Mouse (Mus musculus): ENCODE results near the gene Hsf2bp. TPM values are rescaled to one million over a fixed set of nuclear protein-coding genes. Genes with fewer than 3 reads are reported as not detected.

Hsf2bp gene
- polyA plus RNA-seq, 1 experiment from 2014 or later, result 0.33 TPM

- Histone ChIP-seq H3K9me3 (replicated peaks; ENCODE audit: control insufficient read depth, low read length) (no peaks in the 10 kb centered on the region), H3K27ac (ENCODE audit: low read depth, low read length) (no peak overlapping the region), H3K27me3 (replicated peaks; ENCODE audit: control insufficient read depth, insufficient read depth, low read length) (no peaks in the 10 kb centered on the region), H3K4me2 (ENCODE audit: low read length) (no peak overlapping the region), H3K4me1 (ENCODE audit: control insufficient read depth, insufficient read depth, low read length) (0 out of 2 replicates have a peak, but pooled peaks cover 3% of the 10 kb centered on the region), H3K9ac (ENCODE audit: low read length) (no peak overlapping the region), H3K4me3 (ENCODE audit: low read depth, low read length) (no peak overlapping the region), H3K36me3 (ENCODE audit: control insufficient read depth, insufficient read depth, low read length) (no peaks in the 10 kb centered on the region)
- DNase-seq (ENCODE audit: low spot score), result no peak
- 29% methylated on average over 7 of the region's 7 CpGs for WGBS
- no peak for ATAC-seq
Measured at GRCm38 (mm10) chr17:31931499-31931898, 104.7 kb downstream of the Hsf2bp start.

- Histone ChIP-seq H3K9me3 (replicated peaks; ENCODE audit: control insufficient read depth, low read length) (no peaks in the 10 kb centered on the region), H3K36me3 (ENCODE audit: control insufficient read depth, insufficient read depth, low read length) (no peaks in the 10 kb centered on the region), H3K4me1 (ENCODE audit: control insufficient read depth, insufficient read depth, low read length) (0 out of 2 replicates have a peak, but pooled peaks cover 3% of the 10 kb centered on the region), H3K4me2 (ENCODE audit: low read length) (no peak overlapping the region), H3K27ac (ENCODE audit: low read depth, low read length) (no peak overlapping the region), H3K27me3 (replicated peaks; ENCODE audit: control insufficient read depth, insufficient read depth, low read length) (no peaks in the 10 kb centered on the region), H3K4me3 (ENCODE audit: low read depth, low read length) (no peak overlapping the region), H3K9ac (ENCODE audit: low read length) (no peak overlapping the region)
- WGBS, result 53% methylated on average over 13 of the region's 13 CpGs
- DNase-seq (ENCODE audit: low spot score) (no peak), ATAC-seq (no peak)
Measured at GRCm38 (mm10) chr17:31929844-31930715, 106.1 kb downstream of the Hsf2bp start.

- 92% methylated on average over 6 of the region's 6 CpGs for WGBS
- H3K4me2 ChIP-seq (ENCODE audit: low read length), result no peak overlapping the region
- H3K4me3 ChIP-seq (ENCODE audit: low read depth, low read length), result no peak overlapping the region
- H3K27ac ChIP-seq (ENCODE audit: low read depth, low read length), result 0 out of 2 replicates have a peak overlapping the region, but pooled peaks have one; percentile 27
- no peaks in the 10 kb centered on the region for H3K9me3 ChIP-seq (replicated peaks; ENCODE audit: control insufficient read depth, low read length)
- no peaks in the 10 kb centered on the region for H3K36me3 ChIP-seq (ENCODE audit: control insufficient read depth, insufficient read depth, low read length)
- no peaks in the 10 kb centered on the region for H3K27me3 ChIP-seq (replicated peaks; ENCODE audit: control insufficient read depth, insufficient read depth, low read length)
- DNase-seq (ENCODE audit: low spot score), result no peak
- no peak for ATAC-seq
- H3K4me1 ChIP-seq (ENCODE audit: control insufficient read depth, insufficient read depth, low read length), result 0 out of 2 replicates have a peak, but pooled peaks cover 3% of the 10 kb centered on the region
- no peak overlapping the region for H3K9ac ChIP-seq (ENCODE audit: low read length)
Measured at GRCm38 (mm10) chr17:31929032-31929431, 107.1 kb downstream of the Hsf2bp start.

GRCm38 (mm10) chr17:31927895-31928626 is 108.1 kb downstream of the Hsf2bp start:
- Histone ChIP-seq H3K27me3 (replicated peaks; ENCODE audit: control insufficient read depth, insufficient read depth, low read length) (no peaks in the 10 kb centered on the region), H3K27ac (ENCODE audit: low read depth, low read length) (0 out of 2 replicates have a peak overlapping the region, but pooled peaks have one; percentile 27), H3K4me3 (ENCODE audit: low read depth, low read length) (no peak overlapping the region), H3K9ac (ENCODE audit: low read length) (no peak overlapping the region), H3K4me2 (ENCODE audit: low read length) (no peak overlapping the region), H3K9me3 (replicated peaks; ENCODE audit: control insufficient read depth, low read length) (no peaks in the 10 kb centered on the region), H3K36me3 (ENCODE audit: control insufficient read depth, insufficient read depth, low read length) (no peaks in the 10 kb centered on the region), H3K4me1 (ENCODE audit: control insufficient read depth, insufficient read depth, low read length) (0 out of 2 replicates have a peak, but pooled peaks cover 3% of the 10 kb centered on the region)
- ATAC-seq, result peak; percentile 74; the same call in 1 of the 2 replicates
- peak; percentile 59 for DNase-seq (ENCODE audit: low spot score)
- 82% methylated on average over 10 of the region's 10 CpGs for WGBS

GRCm38 (mm10) chr17:31924229-31924628 is 111.9 kb downstream of the Hsf2bp start:
- Histone ChIP-seq H3K9ac (ENCODE audit: low read length) (no peak overlapping the region), H3K36me3 (ENCODE audit: control insufficient read depth, insufficient read depth, low read length) (no peaks in the 10 kb centered on the region), H3K9me3 (replicated peaks; ENCODE audit: control insufficient read depth, low read length) (no peaks in the 10 kb centered on the region), H3K27ac (ENCODE audit: low read depth, low read length) (no peak overlapping the region), H3K4me3 (ENCODE audit: low read depth, low read length) (no peak overlapping the region), H3K4me1 (ENCODE audit: control insufficient read depth, insufficient read depth, low read length) (no peaks in the 10 kb centered on the region), H3K27me3 (replicated peaks; ENCODE audit: control insufficient read depth, insufficient read depth, low read length) (no peaks in the 10 kb centered on the region), H3K4me2 (ENCODE audit: low read length) (no peak overlapping the region)
- 42% methylated on average over 4 of the region's 4 CpGs for WGBS
- DNase-seq (ENCODE audit: low spot score), result no peak
- no peak for ATAC-seq

- no peaks in the 10 kb centered on the region for H3K9me3 ChIP-seq (replicated peaks; ENCODE audit: control insufficient read depth, low read length)
- no peaks in the 10 kb centered on the region for H3K36me3 ChIP-seq (ENCODE audit: control insufficient read depth, insufficient read depth, low read length)
- DNase-seq (ENCODE audit: low spot score), result no peak
- no peak overlapping the region for H3K27ac ChIP-seq (ENCODE audit: low read depth, low read length)
- no peaks in the 10 kb centered on the region for H3K27me3 ChIP-seq (replicated peaks; ENCODE audit: control insufficient read depth, insufficient read depth, low read length)
- no peak for ATAC-seq
- H3K9ac ChIP-seq (ENCODE audit: low read length), result no peak overlapping the region
- H3K4me3 ChIP-seq (ENCODE audit: low read depth, low read length), result no peak overlapping the region
- no peaks in the 10 kb centered on the region for H3K4me1 ChIP-seq (ENCODE audit: control insufficient read depth, insufficient read depth, low read length)
- no peak overlapping the region for H3K4me2 ChIP-seq (ENCODE audit: low read length)
- WGBS, result 74% methylated on average over 7 of the region's 7 CpGs
Measured at GRCm38 (mm10) chr17:31923310-31923970, 112.7 kb downstream of the Hsf2bp start.

GRCm38 (mm10) chr17:31920589-31921190 is 115.5 kb downstream of the Hsf2bp start:
- no peak for ATAC-seq
- 39% methylated on average over 9 of the region's 9 CpGs for WGBS

GRCm38 (mm10) chr17:31919599-31919998 is 116.5 kb downstream of the Hsf2bp start:
- Histone ChIP-seq H3K27me3 (replicated peaks; ENCODE audit: control insufficient read depth, insufficient read depth, low read length) (no peaks in the 10 kb centered on the region), H3K9me3 (replicated peaks; ENCODE audit: control insufficient read depth, low read length) (no peaks in the 10 kb centered on the region), H3K27ac (ENCODE audit: low read depth, low read length) (no peak overlapping the region), H3K36me3 (ENCODE audit: control insufficient read depth, insufficient read depth, low read length) (no peaks in the 10 kb centered on the region), H3K4me1 (ENCODE audit: control insufficient read depth, insufficient read depth, low read length) (no peaks in the 10 kb centered on the region), H3K4me2 (ENCODE audit: low read length) (no peak overlapping the region), H3K9ac (ENCODE audit: low read length) (no peak overlapping the region), H3K4me3 (ENCODE audit: low read depth, low read length) (no peak overlapping the region)
- 91% methylated on average over 7 of the region's 7 CpGs for WGBS
- no peak for ATAC-seq
- DNase-seq (ENCODE audit: low spot score), result no peak

More at GRCm38 (mm10) chr17:31920589-31921190, 115.5 kb downstream of the Hsf2bp start:
- no peaks in the 10 kb centered on the region for H3K27me3 ChIP-seq (replicated peaks; ENCODE audit: control insufficient read depth, insufficient read depth, low read length)
- H3K4me1 ChIP-seq (ENCODE audit: control insufficient read depth, insufficient read depth, low read length), result no peaks in the 10 kb centered on the region
- H3K4me3 ChIP-seq (ENCODE audit: low read depth, low read length), result no peak overlapping the region
- H3K27ac ChIP-seq (ENCODE audit: low read depth, low read length), result no peak overlapping the region
- H3K36me3 ChIP-seq (ENCODE audit: control insufficient read depth, insufficient read depth, low read length), result no peaks in the 10 kb centered on the region
- H3K4me2 ChIP-seq (ENCODE audit: low read length), result no peak overlapping the region
- peak; percentile 17 for DNase-seq (ENCODE audit: low spot score)
- H3K9me3 ChIP-seq (replicated peaks; ENCODE audit: control insufficient read depth, low read length), result no peaks in the 10 kb centered on the region
- H3K9ac ChIP-seq (ENCODE audit: low read length), result no peak overlapping the region
